7 mouse cellular contexts compared by ENCODE assay signal in the genomic region with DNA sequence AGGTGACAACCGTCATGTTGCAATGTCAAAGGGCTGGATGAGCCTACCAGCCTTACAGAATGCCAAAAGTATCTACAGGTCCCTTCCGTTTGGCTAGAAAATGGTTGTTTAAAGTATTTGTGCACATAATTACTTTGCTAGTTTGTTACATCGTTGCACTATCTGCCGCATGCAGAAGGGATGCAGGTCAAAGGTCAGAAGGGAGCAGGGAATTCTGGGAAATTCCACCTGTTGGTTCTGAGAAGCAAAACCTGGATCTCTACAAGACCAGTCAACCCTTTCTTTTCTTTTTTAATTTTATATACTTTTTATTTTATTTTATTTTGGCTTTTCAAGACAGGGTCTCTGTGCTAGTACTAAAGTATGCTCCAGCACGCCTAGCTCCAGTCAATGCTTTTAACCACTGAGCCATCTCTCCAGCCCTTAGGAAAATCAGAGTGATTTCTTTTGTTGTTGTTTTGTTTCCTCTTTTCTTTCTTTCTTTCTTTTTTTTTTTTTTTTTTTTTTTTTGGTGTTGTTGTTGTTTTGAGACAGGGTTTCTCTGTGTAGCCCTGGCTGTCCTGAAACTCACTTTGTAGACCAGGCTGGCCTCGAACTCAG. TPM values are rescaled to one million over a fixed set of nuclear protein-coding genes. Genes with fewer than 3 reads are reported as not detected.
A peak's percentile ranks its signal among the peaks of the same experiment; 100 is the strongest.
DNase-seq lines count a peak whose midpoint lies in the region; ATAC-seq and TF ChIP-seq lines count a peak whose summit lies in the region.

No protein-coding gene starts in this region.

- H3K4me2 ChIP-seq in lung, embryonic 14.5 days = peak overlapping the region; percentile 86
- H3K4me2 ChIP-seq in intestine, embryonic 16.5 days (ENCODE audit: low read depth, low read length) = peak overlapping the region; percentile 47
- peak overlapping the region; percentile 64 for H3K4me2 ChIP-seq in neural tube, embryonic 15.5 days

- intact Hi-C loops in left cerebral cortex, postnatal 25 days (cut with DNase I) = no loop called here

- H3K9me3 ChIP-seq in lung, embryonic 14.5 days (ENCODE audit: low read depth, low read length) = no peaks in the 10 kb centered on the region
- no peaks in the 10 kb centered on the region for H3K9me3 ChIP-seq in forebrain, embryonic 10.5 days
- no peaks in the 10 kb centered on the region for H3K9me3 ChIP-seq in intestine, embryonic 16.5 days (ENCODE audit: control insufficient read depth, low read length)
- no peaks in the 10 kb centered on the region for H3K9me3 ChIP-seq in neural tube, embryonic 15.5 days (replicated peaks)

- no peak for ATAC-seq in lung, embryonic 14.5 days (ENCODE audit: insufficient read depth)
- no peak for ATAC-seq in intestine, embryonic 16.5 days
- no peak for ATAC-seq in neural tube, embryonic 15.5 days (ENCODE audit: low FRiP score)

- peak overlapping the region; percentile 85 for H3K9ac ChIP-seq in lung, embryonic 14.5 days
- peak overlapping the region; percentile 93; the same call in 1 of the 2 replicates for H3K9ac ChIP-seq in intestine, embryonic 16.5 days (ENCODE audit: low read depth, low read length)
- no peak overlapping the region for H3K9ac ChIP-seq in neural tube, embryonic 15.5 days (replicated peaks)

- TF ChIP-seq POLR2A in lung, adult 2 months (IDR thresholded peaks at IDR 0.05; ENCODE audit: borderline replicate concordance, extremely low read depth, low read depth, low read length) = no peak

- no peak for TF ChIP-seq CTCF in lung, embryonic 14.5 days (IDR thresholded peaks at IDR 0.05; ENCODE audit: low read depth)
- no peak for TF ChIP-seq CTCF in lung, adult 2 months (IDR thresholded peaks at IDR 0.05; ENCODE audit: insufficient read depth, low read length)

- peak overlapping the region; percentile 93 for H3K27ac ChIP-seq in lung, embryonic 14.5 days (ENCODE audit: low read depth)
- H3K27ac ChIP-seq in forebrain, embryonic 10.5 days = peak overlapping the region; percentile 95
- H3K27ac ChIP-seq in intestine, embryonic 16.5 days (ENCODE audit: low read length) = peak overlapping the region; percentile 99
- H3K27ac ChIP-seq in neural tube, embryonic 15.5 days (replicated peaks) = peak overlapping the region; percentile 94

- H3K4me3 ChIP-seq in lung, embryonic 14.5 days (ENCODE audit: low read depth, low read length) = peak overlapping the region; percentile 89
- no peak overlapping the region for H3K4me3 ChIP-seq in lung, adult 2 months (replicated peaks; ENCODE audit: extremely low read depth, low read depth, low read length)
- H3K4me3 ChIP-seq in forebrain, embryonic 10.5 days = peak overlapping the region; percentile 79; the same call in 1 of the 2 replicates
- H3K4me3 ChIP-seq in intestine, embryonic 16.5 days (ENCODE audit: low read length) = no peak overlapping the region; the same call in 1 of the 2 replicates
- H3K4me3 ChIP-seq in neural tube, embryonic 15.5 days (replicated peaks) = peak overlapping the region; percentile 87

- no peaks in the 10 kb centered on the region for H3K27me3 ChIP-seq in lung, embryonic 14.5 days (ENCODE audit: insufficient read depth, low read length)
- H3K27me3 ChIP-seq in forebrain, embryonic 10.5 days (ENCODE audit: poor library complexity, severe bottlenecking) = no peaks in the 10 kb centered on the region
- H3K27me3 ChIP-seq in intestine, embryonic 16.5 days (replicated peaks; ENCODE audit: control insufficient read depth, insufficient read depth, low read length) = no peaks in the 10 kb centered on the region
- no peaks in the 10 kb centered on the region for H3K27me3 ChIP-seq in neural tube, embryonic 15.5 days (replicated peaks)

- no peaks in the 10 kb centered on the region for H3K4me1 ChIP-seq in lung, embryonic 14.5 days (ENCODE audit: insufficient read depth)
- H3K4me1 ChIP-seq in lung, adult 2 months (ENCODE audit: control insufficient read depth, insufficient read depth, low read length) = peaks cover 9% of the 10 kb centered on the region; the same call in 1 of the 2 replicates
- peaks cover 26% of the 10 kb centered on the region for H3K4me1 ChIP-seq in forebrain, embryonic 10.5 days
- peaks cover 17% of the 10 kb centered on the region for H3K4me1 ChIP-seq in intestine, embryonic 16.5 days (ENCODE audit: control insufficient read depth, insufficient read depth, low read length)
- peaks cover 25% of the 10 kb centered on the region for H3K4me1 ChIP-seq in neural tube, embryonic 15.5 days

- 88% methylated on average over 6 of the region's 6 CpGs for WGBS in lung, embryonic 14.5 days
- WGBS in lung, adult 2 months = 90% methylated on average over 6 of the region's 6 CpGs
- 88% methylated on average over 6 of the region's 6 CpGs for WGBS in forebrain, embryonic 10.5 days
- WGBS in intestine, embryonic 16.5 days = 88% methylated on average over 6 of the region's 6 CpGs
- WGBS in neural tube, embryonic 15.5 days = 91% methylated on average over 6 of the region's 6 CpGs

- peaks cover 9% of the 10 kb centered on the region for H3K36me3 ChIP-seq in lung, embryonic 14.5 days (ENCODE audit: insufficient read depth)
- H3K36me3 ChIP-seq in forebrain, embryonic 10.5 days (replicated peaks) = peaks cover 19% of the 10 kb centered on the region
- no peaks in the 10 kb centered on the region; the same call in 1 of the 2 replicates for H3K36me3 ChIP-seq in intestine, embryonic 16.5 days (ENCODE audit: control insufficient read depth, insufficient read depth, low read length)
- H3K36me3 ChIP-seq in neural tube, embryonic 15.5 days = peaks cover 12% of the 10 kb centered on the region

- DNase-seq in lung, embryonic 14.5 days = no peak
- DNase-seq in lung, adult 2 months = no peak
- no peak for DNase-seq in forebrain, embryonic 10.5 days (ENCODE audit: extremely low spot score, low spot score)
- DNase-seq in left cerebral cortex, postnatal 25 days (ENCODE audit: low spot score in 2 of 2) = no peak
- DNase-seq in gastrocnemius, adult 18-20 months (ENCODE audit: low spot score) = no peak

RNA-seq across cellular contexts. Expression of gene Zmiz2, which starts 0.6 kb away (rescaled TPM):
- polyA plus RNA-seq in lung, embryonic 14.5 days (2014; fragmentation: Nextera tagmentation; extraction: Ambion mirVana) = 11.8 and 12.9 TPM in 2 replicates
- polyA plus RNA-seq in lung, adult 2 months (2012; rRNA removed) = 50.3 and 58.5 TPM in 2 replicates
- 13.6 and 15.9 TPM in 2 replicates for polyA plus RNA-seq in forebrain, embryonic 10.5 days (2016; fragmentation: Nextera tagmentation; extraction: Ambion mirVana)
- polyA plus RNA-seq in intestine, embryonic 16.5 days (2015; fragmentation: Nextera tagmentation; extraction: Ambion mirVana) = 9.2 and 9.3 TPM in 2 replicates
- polyA plus RNA-seq in neural tube, embryonic 15.5 days (2015; fragmentation: Nextera tagmentation; extraction: Ambion mirVana) = 24.8 and 28.3 TPM in 2 replicates
- total RNA-seq in left cerebral cortex, postnatal 25 days (2021) = 100 to 1,000 TPM; 215 to 216 TPM
- 10 to 100 TPM; 49.3 to 51.1 TPM for total RNA-seq in gastrocnemius, adult 18-20 months (2021)

RNA-seq across cellular contexts. Expression of gene Ppia, which starts 27.0 kb away (rescaled TPM):
- 6,177 and 6,257 TPM in 2 replicates for polyA plus RNA-seq in lung, embryonic 14.5 days (2014; fragmentation: Nextera tagmentation; extraction: Ambion mirVana)
- 407 and 532 TPM in 2 replicates for polyA plus RNA-seq in lung, adult 2 months (2012; rRNA removed)
- polyA plus RNA-seq in forebrain, embryonic 10.5 days (2016; fragmentation: Nextera tagmentation; extraction: Ambion mirVana) = 6,009 and 6,074 TPM in 2 replicates
- polyA plus RNA-seq in intestine, embryonic 16.5 days (2015; fragmentation: Nextera tagmentation; extraction: Ambion mirVana) = 5,222 and 5,444 TPM in 2 replicates
- polyA plus RNA-seq in neural tube, embryonic 15.5 days (2015; fragmentation: Nextera tagmentation; extraction: Ambion mirVana) = 4,598 and 4,773 TPM in 2 replicates
- total RNA-seq in left cerebral cortex, postnatal 25 days (2021) = 1,000 to 10,000 TPM; 1,922 to 2,079 TPM
- total RNA-seq in gastrocnemius, adult 18-20 months (2021) = 100 to 1,000 TPM; 185 to 242 TPM

RNA-seq across cellular contexts. Expression of gene H2afv, which starts 56.0 kb away (rescaled TPM):
- 562 and 581 TPM in 2 replicates for polyA plus RNA-seq in lung, embryonic 14.5 days (2014; fragmentation: Nextera tagmentation; extraction: Ambion mirVana)
- 39.1 and 51.4 TPM in 2 replicates for polyA plus RNA-seq in lung, adult 2 months (2012; rRNA removed)
- 844 and 848 TPM in 2 replicates for polyA plus RNA-seq in forebrain, embryonic 10.5 days (2016; fragmentation: Nextera tagmentation; extraction: Ambion mirVana)
- polyA plus RNA-seq in intestine, embryonic 16.5 days (2015; fragmentation: Nextera tagmentation; extraction: Ambion mirVana) = 393 and 415 TPM in 2 replicates
- 183 and 240 TPM in 2 replicates for polyA plus RNA-seq in neural tube, embryonic 15.5 days (2015; fragmentation: Nextera tagmentation; extraction: Ambion mirVana)
- total RNA-seq in left cerebral cortex, postnatal 25 days (2021) = 10 to 100 TPM; 32.3 to 32.6 TPM
- 10 to 100 TPM; 61.3 to 63.7 TPM for total RNA-seq in gastrocnemius, adult 18-20 months (2021)

Comparison
In these comparisons a context has a peak if more than half of its experiments do, and no peak if none do; other contexts are left out.
1. H3K4me3 ChIP-seq: peak in lung, embryonic 14.5 days (single experiment), forebrain, embryonic 10.5 days (single experiment) and neural tube, embryonic 15.5 days (single experiment); none in lung, adult 2 months (single experiment) and intestine, embryonic 16.5 days (single experiment).
2. Peak in every context shown above with its lines, with median percentiles within 50 percentile points of each other: H3K27ac ChIP-seq and H3K4me2 ChIP-seq.